Mouse (Mus musculus) hindbrain, postnatal 0 days (tissue): Measurements from ENCODE around the gene Limch1. TPM values are rescaled to one million over a fixed set of nuclear protein-coding genes. Genes with fewer than 3 reads are reported as not detected.

Source experiments
- ATAC-seq: fragments of 200-750 bp; cut with Nextera tagmentation; 2 replicates; pipeline ENCODE4 v1.8.0; 2017; ENCODE audit warnings: mild to moderate bottlenecking, moderate TSS enrichment, moderate library complexity
- DNase-seq: peaks from one replicate; pipeline ENCODE4 v3.0.0-alpha.2; 2015; ENCODE audit warnings: low spot score
- H3K27ac ChIP-seq: fragments of 300-500 bp; sonication (generic); 2 replicates; pipeline ENCODE4 v1.5.1; 2014; ENCODE audit warnings: mild to moderate bottlenecking
- H3K27me3 ChIP-seq: fragments of 300-500 bp; sonication (generic); 2 replicates; pipeline ENCODE4 v1.6.1; 2014; ENCODE audit warnings: low read length, mixed read lengths; ENCODE audit not compliant: insufficient read depth
- H3K36me3 ChIP-seq: fragments of 300-500 bp; sonication (generic); 2 replicates; pipeline ENCODE4 v1.6.1; 2014; ENCODE audit warnings: low read length, mixed read lengths; ENCODE audit not compliant: insufficient read depth
- H3K4me1 ChIP-seq: fragments of 300-500 bp; sonication (generic); 2 replicates; pipeline ENCODE4 v1.6.1; 2014; ENCODE audit warnings: antibody characterized with exemption, low read length, mixed read lengths; ENCODE audit not compliant: insufficient read depth
- H3K4me2 ChIP-seq: fragments of 300-500 bp; sonication (generic); 2 replicates; pipeline ENCODE4 v1.6.1; 2014; ENCODE audit warnings: low read depth, mild to moderate bottlenecking, low read length, moderate library complexity, mixed read lengths
- H3K4me3 ChIP-seq: fragments of 300-500 bp; sonication (generic); 2 replicates; pipeline ENCODE4 v1.5.1; 2014; ENCODE audit warnings: low read length
- H3K9ac ChIP-seq: fragments of 300-500 bp; sonication (generic); replicated peaks from 2 replicates; pipeline ENCODE4 v1.6.1; 2014; ENCODE audit warnings: mild to moderate bottlenecking, low read length, moderate library complexity, mixed read lengths
- H3K9me3 ChIP-seq: fragments of 300-500 bp; sonication (generic); 2 replicates; pipeline ENCODE4 v1.6.1; 2016; ENCODE audit warnings: low read length, mixed read lengths
- CTCF ChIP-seq: IDR thresholded peaks from 2 replicates; pipeline ENCODE4 v1.5.1; 2016; ENCODE audit warnings: antibody characterized with exemption, control low read depth, low read depth
- WGBS: fragments of 180-500 bp; shearing (Covaris S2); extraction: QIAGEN DNeasy Blood & Tissue Kit; methylation state at CpG from one replicate; pipeline ENCODE4 v1.1.7; 2014; 5-methylcytosine and 5-hydroxymethylcytosine counted together
- polyA plus RNA-seq: library from polyadenylated mRNA; unstranded; fragments of >200 nt; fragmentation: Nextera tagmentation; extraction: Ambion mirVana; gene quantifications from 2 replicates; pipeline ENCODE4 v1.2.1, GENCODE M21; 2015
- total RNA-seq: library from RNA; depleted of rRNA; stranded (reverse); fragments of >200 nt; gene quantifications from 2 replicates; pipeline ENCODE4 v1.2.3, GENCODE M21; 2014

The Limch1 gene
- total and polyA plus RNA-seq, 2 experiments from 2014 or later: 50.4 to 72.4 TPM

DNA sequence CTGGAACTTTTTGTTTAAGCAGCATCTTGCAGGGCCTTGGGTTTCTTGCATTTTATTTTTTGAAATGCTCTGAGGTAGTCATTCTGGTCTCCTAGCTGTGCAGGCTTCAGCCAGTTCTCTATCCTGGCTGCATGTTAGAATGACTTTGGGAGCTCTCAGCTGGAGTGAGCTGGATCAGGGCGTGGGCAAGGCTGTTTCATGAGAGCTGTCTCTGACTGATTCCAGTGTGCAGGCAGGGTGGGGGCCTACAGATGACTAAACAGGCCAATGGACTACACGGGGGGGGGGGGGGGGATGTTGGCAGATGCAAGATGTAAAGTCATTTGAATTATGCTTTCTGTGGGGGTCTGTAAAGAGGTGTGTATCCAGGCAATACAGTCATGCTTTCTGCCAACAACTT is 20.3 kb downstream of the Limch1 start:
- WGBS: 76% methylated on average over 2 of the region's 2 CpGs
- Histone ChIP-seq H3K27ac (no peak overlapping the region), H3K36me3 (no peaks in the 10 kb centered on the region), H3K27me3 (no peaks in the 10 kb centered on the region), H3K4me2 (no peak overlapping the region), H3K9me3 (no peaks in the 10 kb centered on the region), H3K9ac (no peak overlapping the region), H3K4me3 (no peak overlapping the region), H3K4me1 (0 out of 2 replicates have a peak, but pooled peaks cover 4% of the 10 kb centered on the region)
- ATAC-seq (no peak), DNase-seq (no peak)
- TF ChIP-seq CTCF: no peak

DNA sequence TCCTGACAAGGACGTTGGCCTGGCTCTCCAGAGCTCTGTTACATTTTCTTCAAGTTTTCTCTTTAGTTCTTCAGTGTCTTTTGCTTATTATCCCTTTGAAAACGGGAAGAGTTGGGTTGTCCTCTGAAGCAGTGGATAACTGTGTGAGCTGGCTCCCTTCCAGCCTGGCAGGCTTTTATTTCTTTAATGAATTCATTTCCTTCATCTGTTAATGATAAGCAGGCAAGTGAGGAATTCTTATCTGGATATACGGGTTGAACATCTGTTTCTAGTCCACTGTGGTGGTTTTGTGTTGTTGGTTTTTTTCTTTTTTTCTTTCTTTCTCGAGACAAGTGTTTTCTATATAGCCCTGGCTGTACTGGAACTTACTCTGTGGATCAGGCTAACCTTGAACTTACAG is 22.4 kb downstream of the Limch1 start:
- Histone ChIP-seq H3K4me2 (no peak overlapping the region), H3K9me3 (no peaks in the 10 kb centered on the region), H3K9ac (no peak overlapping the region), H3K4me3 (no peak overlapping the region), H3K4me1 (0 out of 2 replicates have a peak, but pooled peaks cover 4% of the 10 kb centered on the region), H3K27me3 (no peaks in the 10 kb centered on the region), H3K36me3 (no peaks in the 10 kb centered on the region), H3K27ac (no peak overlapping the region)
- 27% methylated on average over 4 of the region's 4 CpGs for WGBS
- DNase-seq: no peak
- no peak for ATAC-seq
- TF ChIP-seq CTCF: no peak

DNA sequence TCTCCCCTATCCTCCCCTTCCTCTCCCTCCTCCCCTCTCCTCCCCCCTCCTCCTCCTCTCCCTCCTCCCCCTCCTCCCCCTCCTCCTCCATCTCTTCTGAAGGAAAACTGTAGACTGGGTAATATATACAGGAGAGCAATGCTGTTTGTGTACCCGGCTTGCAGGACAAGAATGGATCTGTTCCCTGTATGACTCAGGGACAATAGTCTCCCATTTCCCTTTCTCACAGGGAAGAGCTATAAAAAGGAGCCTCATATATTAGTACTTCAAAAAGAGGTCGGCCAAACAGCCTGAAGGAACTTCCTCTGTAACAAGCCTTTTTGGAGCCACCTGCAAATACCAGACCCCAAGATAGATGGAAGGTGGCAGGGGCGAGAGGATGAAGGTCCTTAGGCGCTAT is 23.4 kb downstream of the Limch1 start:
- Histone ChIP-seq H3K36me3 (no peaks in the 10 kb centered on the region), H3K27ac (no peak overlapping the region), H3K4me3 (no peak overlapping the region), H3K4me2 (no peak overlapping the region), H3K9me3 (no peaks in the 10 kb centered on the region), H3K27me3 (no peaks in the 10 kb centered on the region), H3K9ac (no peak overlapping the region), H3K4me1 (0 out of 2 replicates have a peak, but pooled peaks cover 4% of the 10 kb centered on the region)
- DNase-seq (no peak), ATAC-seq (no peak)
- 68% methylated on average over 4 of the region's 4 CpGs for WGBS
- TF ChIP-seq CTCF: no peak

DNA sequence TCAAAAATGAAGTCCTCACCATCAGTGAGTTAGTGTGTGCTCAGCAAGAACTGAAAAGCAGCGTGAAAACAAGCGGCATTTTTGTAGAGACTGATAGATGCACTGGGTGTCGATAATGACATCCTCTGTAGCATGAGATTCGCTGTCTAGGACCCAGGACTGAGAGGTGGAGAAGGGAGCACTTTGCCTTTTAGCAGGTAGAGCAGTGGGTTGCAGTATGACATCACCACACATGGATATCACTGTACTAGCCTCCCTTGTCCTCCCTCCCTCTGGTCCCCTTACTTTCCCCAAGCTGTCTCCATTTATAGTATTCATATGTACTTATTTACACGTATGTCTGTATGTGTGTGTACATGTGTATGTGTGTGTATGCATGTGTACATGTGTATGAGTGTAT is 23.9 kb downstream of the Limch1 start:
- no peak overlapping the region for H3K4me2 ChIP-seq
- ATAC-seq (no peak), DNase-seq (no peak)
- H3K27me3 ChIP-seq: no peaks in the 10 kb centered on the region
- H3K4me1 ChIP-seq: 0 out of 2 replicates have a peak, but pooled peaks cover 4% of the 10 kb centered on the region
- no peak for TF ChIP-seq CTCF
- H3K9me3 ChIP-seq: no peaks in the 10 kb centered on the region
- WGBS: 81% methylated on average over 5 of the region's 5 CpGs
- H3K36me3 ChIP-seq: no peaks in the 10 kb centered on the region
- H3K9ac ChIP-seq: no peak overlapping the region
- H3K27ac ChIP-seq: no peak overlapping the region
- H3K4me3 ChIP-seq: no peak overlapping the region

DNA sequence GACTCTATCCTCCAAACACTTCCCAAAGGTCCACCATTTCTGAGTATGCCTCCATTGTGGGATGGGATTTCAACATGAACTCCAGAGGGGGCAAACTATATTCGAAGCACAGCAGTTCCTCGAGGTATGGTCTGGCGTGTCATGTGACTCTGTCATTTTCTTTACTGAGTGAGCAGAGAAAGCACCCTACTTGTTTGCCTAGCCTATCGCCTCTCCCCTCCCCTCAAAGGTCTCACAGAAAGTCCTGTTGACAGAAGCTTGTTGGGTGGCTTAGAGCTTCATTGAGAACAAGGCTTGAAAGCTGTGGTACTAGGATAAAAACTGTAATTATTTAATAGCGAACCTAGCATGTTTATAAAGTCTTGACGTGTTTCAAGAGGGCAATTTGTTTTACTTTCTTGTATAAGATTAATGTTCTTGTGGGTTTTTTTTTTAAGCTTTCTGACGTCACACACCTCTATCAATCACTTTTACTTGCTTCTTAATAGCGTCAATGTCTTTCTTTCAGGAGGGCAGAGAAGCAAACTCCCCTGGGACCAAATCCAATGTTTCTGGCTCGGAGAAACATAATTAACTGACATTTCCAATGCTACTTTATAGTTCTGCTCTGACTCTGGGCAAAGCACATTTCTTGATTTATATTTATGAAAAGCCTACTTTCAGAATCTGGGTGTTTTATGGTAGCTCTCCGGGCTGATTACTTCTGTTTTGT is 32.5 kb downstream of the Limch1 start:
- Histone ChIP-seq H3K4me3 (no peak overlapping the region), H3K4me1 (no peaks in the 10 kb centered on the region), H3K36me3 (no peaks in the 10 kb centered on the region), H3K27me3 (no peaks in the 10 kb centered on the region), H3K27ac (no peak overlapping the region), H3K9me3 (no peaks in the 10 kb centered on the region), H3K4me2 (no peak overlapping the region), H3K9ac (no peak overlapping the region)
- DNase-seq (no peak), ATAC-seq (no peak)
- TF ChIP-seq CTCF: no peak
- WGBS: 67% methylated on average over 10 of the region's 10 CpGs

DNA sequence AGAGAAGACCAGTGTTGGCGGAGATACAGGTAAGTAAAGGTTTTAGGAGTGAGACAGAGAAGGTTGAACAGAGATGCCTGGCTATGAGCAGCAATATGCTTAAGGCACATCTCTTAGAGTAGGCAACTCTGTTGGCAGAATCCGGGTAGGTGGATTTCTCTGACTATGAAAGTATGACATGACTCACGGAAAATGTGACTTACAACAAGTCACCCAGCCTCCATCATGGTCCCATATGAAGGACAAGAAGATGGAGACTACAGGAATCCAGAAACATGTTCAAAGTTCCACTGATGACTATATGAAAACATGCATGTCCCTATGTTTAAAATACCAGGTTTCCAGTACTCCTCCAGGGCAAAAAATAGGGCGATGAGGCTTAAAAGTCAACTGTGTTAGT is 34.7 kb downstream of the Limch1 start:
- no peaks in the 10 kb centered on the region for H3K36me3 ChIP-seq
- H3K4me1 ChIP-seq: no peaks in the 10 kb centered on the region
- no peak overlapping the region for H3K27ac ChIP-seq
- no peak for TF ChIP-seq CTCF
- no peaks in the 10 kb centered on the region for H3K9me3 ChIP-seq
- H3K27me3 ChIP-seq: no peaks in the 10 kb centered on the region
- H3K4me2 ChIP-seq: no peak overlapping the region
- 95% methylated on average over 4 of the region's 4 CpGs for WGBS
- no peak for DNase-seq
- H3K9ac ChIP-seq: no peak overlapping the region
- no peak for ATAC-seq
- no peak overlapping the region for H3K4me3 ChIP-seq

DNA sequence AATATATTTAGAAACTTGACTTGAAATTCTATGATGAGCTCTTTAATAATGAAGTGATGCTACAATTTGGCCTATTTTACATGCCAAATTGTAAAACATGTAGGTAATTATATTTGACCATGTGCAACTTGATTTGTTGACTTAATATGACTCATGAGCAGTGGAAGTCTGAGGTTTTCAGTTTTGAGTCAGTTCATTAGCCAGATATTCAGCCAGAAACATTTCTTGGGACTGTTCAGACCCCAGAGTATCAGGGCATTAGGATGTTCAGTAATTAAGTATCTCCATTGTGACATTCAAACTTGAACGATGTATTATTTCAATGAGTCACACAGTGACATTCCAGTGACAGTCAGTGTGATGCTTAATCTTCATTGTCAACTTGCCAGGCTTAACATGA is 35.9 kb downstream of the Limch1 start:
- no peak for ATAC-seq

More for the DNA sequence above, 35.9 kb downstream of the Limch1 start:
- Histone ChIP-seq H3K9ac (no peak overlapping the region), H3K27ac (no peak overlapping the region), H3K9me3 (no peaks in the 10 kb centered on the region), H3K4me3 (no peak overlapping the region), H3K27me3 (no peaks in the 10 kb centered on the region), H3K4me1 (no peaks in the 10 kb centered on the region), H3K4me2 (no peak overlapping the region), H3K36me3 (no peaks in the 10 kb centered on the region)
- DNase-seq: no peak
- WGBS: 81% methylated on average over 1 of the region's 1 CpGs
- no peak for TF ChIP-seq CTCF
